Mouse (Mus musculus) T-cell, adult 2 months (primary cell): ENCODE data around the gene Nr2e3.
"Not testable (repeated sequence)": the region's sequence is repeated elsewhere in the genome, so short reads cannot be mapped to it uniquely, and the experiment has no call there.

Source experiments
- DNase-seq: peaks from one replicate; pipeline ENCODE4 v3.0.0; 2022; ENCODE audit warnings: low spot score

Gene Nr2e3

GRCm38 (mm10) chr9:59960559-59960958 lies at the start of gene Nr2e3:
Gene Nr2e3 (minus strand): TSS chr9:59960659.
- no peak for DNase-seq

GRCm38 (mm10) chr9:60008936-60009335 lies 48.5 kb upstream of the Nr2e3 start:
- DNase-seq = no peak

- DNase-seq = no peak
These were observed 41.9 kb upstream of the Nr2e3 start for GRCm38 (mm10) chr9:60002323-60002722.

- DNase-seq = no peak
These were observed 41.0 kb upstream of the Nr2e3 start for GRCm38 (mm10) chr9:60001444-60001843.

- no peak for DNase-seq
These were observed 37.3 kb upstream of the Nr2e3 start for GRCm38 (mm10) chr9:59997725-59998124.

GRCm38 (mm10) chr9:59991407-59991806 lies 30.9 kb upstream of the Nr2e3 start:
- no peak for DNase-seq

- peak; percentile 39 for DNase-seq
These were observed 29.4 kb upstream of the Nr2e3 start for GRCm38 (mm10) chr9:59989864-59990263.

- DNase-seq = no peak
These were observed 25.6 kb upstream of the Nr2e3 start for GRCm38 (mm10) chr9:59985900-59986572.

GRCm38 (mm10) chr9:59981116-59981515 lies 20.7 kb upstream of the Nr2e3 start:
- DNase-seq = no peak

GRCm38 (mm10) chr9:59971263-59971662 lies 10.8 kb upstream of the Nr2e3 start:
- no peak for DNase-seq

- DNase-seq = peak; percentile 62
These were observed 8.9 kb upstream of the Nr2e3 start for GRCm38 (mm10) chr9:59969383-59969782.

GRCm38 (mm10) chr9:59965046-59965445 lies 4.6 kb upstream of the Nr2e3 start:
- no peak for DNase-seq

- no peak for DNase-seq
These were observed 3.9 kb upstream of the Nr2e3 start for GRCm38 (mm10) chr9:59964367-59964766.

- no peak for DNase-seq
These were observed 919 bp upstream of the Nr2e3 start for GRCm38 (mm10) chr9:59961201-59961955.

GRCm38 (mm10) chr9:59959276-59959675 lies 1.2 kb downstream of the Nr2e3 start:
- peak; percentile 90 for DNase-seq

GRCm38 (mm10) chr9:59958115-59958514 lies 2.3 kb downstream of the Nr2e3 start:
- DNase-seq = not testable (repeated sequence)

- DNase-seq = no peak
These were observed 4.0 kb downstream of the Nr2e3 start for GRCm38 (mm10) chr9:59956496-59956895.

GRCm38 (mm10) chr9:59955692-59956091 lies 4.8 kb downstream of the Nr2e3 start:
- no peak for DNase-seq

- no peak for DNase-seq
These were observed 5.3 kb downstream of the Nr2e3 start for GRCm38 (mm10) chr9:59955199-59955598.

- DNase-seq = no peak
These were observed 6.9 kb downstream of the Nr2e3 start for GRCm38 (mm10) chr9:59953556-59953955.

- no peak for DNase-seq
These were observed 7.9 kb downstream of the Nr2e3 start for GRCm38 (mm10) chr9:59952515-59953070.

- DNase-seq = no peak
These were observed 8.5 kb downstream of the Nr2e3 start for GRCm38 (mm10) chr9:59951943-59952342.
